Mouse (Mus musculus) midbrain, embryonic 12.5 days (tissue): Measurements from ENCODE around the gene Il17a. TPM values are rescaled to one million over a fixed set of nuclear protein-coding genes. Genes with fewer than 3 reads are reported as not detected.

ENCODE experiments used
- ATAC-seq: fragments of 200-750 bp; cut with Nextera tagmentation; 2 replicates; pipeline ENCODE4 v1.8.0; 2017; ENCODE audit warnings: low read depth, moderate TSS enrichment, moderate library complexity; ENCODE audit not compliant: low FRiP score
- H3K27ac ChIP-seq: fragments of 300-500 bp; sonication (generic); replicated peaks from 2 replicates; pipeline ENCODE4 v1.5.1; 2016; ENCODE audit warnings: mild to moderate bottlenecking
- H3K27me3 ChIP-seq: fragments of 300-500 bp; sonication (generic); 2 replicates; pipeline ENCODE4 v1.6.1; 2016; ENCODE audit warnings: mild to moderate bottlenecking
- H3K36me3 ChIP-seq: fragments of 300-500 bp; sonication (generic); 2 replicates; pipeline ENCODE4 v1.6.1; 2016
- H3K4me1 ChIP-seq: fragments of 300-500 bp; sonication (generic); 2 replicates; pipeline ENCODE4 v1.6.1; 2016
- H3K4me2 ChIP-seq: fragments of 300-500 bp; sonication (generic); replicated peaks from 2 replicates; pipeline ENCODE4 v1.6.1; 2016; ENCODE audit warnings: mild to moderate bottlenecking, moderate library complexity
- H3K4me3 ChIP-seq: fragments of 300-500 bp; sonication (generic); 2 replicates; pipeline ENCODE4 v1.5.1; 2016; ENCODE audit warnings: mild to moderate bottlenecking
- H3K9ac ChIP-seq: fragments of 300-500 bp; sonication (generic); replicated peaks from 2 replicates; pipeline ENCODE4 v1.6.1; 2016; ENCODE audit warnings: mild to moderate bottlenecking, moderate library complexity
- H3K9me3 ChIP-seq: fragments of 300-500 bp; sonication (generic); 2 replicates; pipeline ENCODE4 v1.6.1; 2016; ENCODE audit warnings: mild to moderate bottlenecking
- WGBS: fragments of 180-500 bp; shearing (Covaris S2); methylation state at CpG from one replicate; pipeline ENCODE4 v1.1.7; 2016; 5-methylcytosine and 5-hydroxymethylcytosine counted together
- polyA plus RNA-seq: library from polyadenylated mRNA; unstranded; fragments of >200 nt; fragmentation: Nextera tagmentation; extraction: Ambion mirVana; gene quantifications from 2 replicates; pipeline ENCODE4 v1.2.1, GENCODE M21; 2016

The Il17a gene
- not detected in 2 replicates for polyA plus RNA-seq

GRCm38 (mm10) chr1:20730903-20731302 lies at the start of gene Il17a:
Gene Il17a (plus strand): TSS chr1:20730905.
- no peak within 1 kb of the TSS for H3K9ac ChIP-seq
- H3K4me1 ChIP-seq: no peaks in the 10 kb centered on the region
- no peak for ATAC-seq
- no peaks in the 10 kb centered on the region for H3K27me3 ChIP-seq
- WGBS: 93% methylated on average over 10 of the region's 10 CpGs
- no peak within 1 kb of the TSS for H3K4me2 ChIP-seq
- no peak within 1 kb of the TSS for H3K27ac ChIP-seq
- no peaks in the 10 kb centered on the region for H3K36me3 ChIP-seq
- peaks cover 6% of the 10 kb centered on the region; the same call in 1 of the 2 replicates for H3K9me3 ChIP-seq
- no peak within 1 kb of the TSS for H3K4me3 ChIP-seq

- H3K36me3 ChIP-seq: no peaks in the 10 kb centered on the region
- H3K27ac ChIP-seq: no peak overlapping the region
- H3K4me2 ChIP-seq: no peak overlapping the region
These were observed 47.9 kb upstream of the Il17a start for GRCm38 (mm10) chr1:20682849-20683248.

GRCm38 (mm10) chr1:20683386-20683785 lies 47.3 kb upstream of the Il17a start:
- Histone ChIP-seq H3K36me3 (no peaks in the 10 kb centered on the region), H3K9ac (no peak overlapping the region), H3K27me3 (no peaks in the 10 kb centered on the region), H3K4me1 (no peaks in the 10 kb centered on the region), H3K27ac (no peak overlapping the region), H3K4me2 (no peak overlapping the region), H3K4me3 (no peak overlapping the region), H3K9me3 (no peaks in the 10 kb centered on the region)
- 94% methylated on average over 5 of the region's 5 CpGs for WGBS
- no peak for ATAC-seq

More at GRCm38 (mm10) chr1:20682849-20683248, 47.9 kb upstream of the Il17a start:
- ATAC-seq: no peak
- H3K9ac ChIP-seq: no peak overlapping the region
- no peaks in the 10 kb centered on the region for H3K9me3 ChIP-seq
- peaks cover 3% of the 10 kb centered on the region for H3K4me1 ChIP-seq
- H3K27me3 ChIP-seq: no peaks in the 10 kb centered on the region
- H3K4me3 ChIP-seq: no peak overlapping the region

- H3K4me2 ChIP-seq: no peak overlapping the region
- H3K9ac ChIP-seq: no peak overlapping the region
- H3K4me3 ChIP-seq: no peak overlapping the region
- no peaks in the 10 kb centered on the region for H3K36me3 ChIP-seq
- ATAC-seq: no peak
- no peak overlapping the region for H3K27ac ChIP-seq
- WGBS: 85% methylated on average over 3 of the region's 3 CpGs
- no peaks in the 10 kb centered on the region for H3K9me3 ChIP-seq
- no peaks in the 10 kb centered on the region for H3K4me1 ChIP-seq
- no peaks in the 10 kb centered on the region for H3K27me3 ChIP-seq
These were observed 46.9 kb upstream of the Il17a start for GRCm38 (mm10) chr1:20683853-20684252.

- Histone ChIP-seq H3K27ac (no peak overlapping the region), H3K9ac (no peak overlapping the region), H3K4me1 (no peaks in the 10 kb centered on the region), H3K9me3 (no peaks in the 10 kb centered on the region), H3K36me3 (no peaks in the 10 kb centered on the region), H3K27me3 (no peaks in the 10 kb centered on the region), H3K4me2 (no peak overlapping the region), H3K4me3 (no peak overlapping the region)
- WGBS: 90% methylated on average over 3 of the region's 3 CpGs
- ATAC-seq: no peak
These were observed 46.3 kb upstream of the Il17a start for GRCm38 (mm10) chr1:20684403-20684802.

- Histone ChIP-seq H3K27ac (no peak overlapping the region), H3K9ac (no peak overlapping the region), H3K9me3 (no peaks in the 10 kb centered on the region), H3K4me2 (no peak overlapping the region), H3K27me3 (no peaks in the 10 kb centered on the region), H3K4me1 (no peaks in the 10 kb centered on the region), H3K4me3 (no peak overlapping the region), H3K36me3 (no peaks in the 10 kb centered on the region)
- WGBS: 93% methylated on average over 2 of the region's 2 CpGs
- no peak for ATAC-seq
These were observed 45.3 kb upstream of the Il17a start for GRCm38 (mm10) chr1:20685393-20685792.

- Histone ChIP-seq H3K27me3 (no peaks in the 10 kb centered on the region), H3K4me3 (no peak overlapping the region), H3K4me1 (no peaks in the 10 kb centered on the region), H3K9ac (no peak overlapping the region), H3K36me3 (no peaks in the 10 kb centered on the region), H3K27ac (no peak overlapping the region), H3K9me3 (no peaks in the 10 kb centered on the region), H3K4me2 (no peak overlapping the region)
- ATAC-seq: no peak
- WGBS: 86% methylated on average over 4 of the region's 4 CpGs
These were observed 44.8 kb upstream of the Il17a start for GRCm38 (mm10) chr1:20685907-20686306.

GRCm38 (mm10) chr1:20691336-20691735 lies 39.4 kb upstream of the Il17a start:
- no peak for ATAC-seq
- no peak overlapping the region for H3K27ac ChIP-seq
- 92% methylated on average over 8 of the region's 8 CpGs for WGBS
- H3K4me1 ChIP-seq: no peaks in the 10 kb centered on the region
- no peak overlapping the region for H3K4me3 ChIP-seq
- H3K27me3 ChIP-seq: no peaks in the 10 kb centered on the region
- no peaks in the 10 kb centered on the region for H3K36me3 ChIP-seq
- H3K4me2 ChIP-seq: no peak overlapping the region
- no peaks in the 10 kb centered on the region for H3K9me3 ChIP-seq
- no peak overlapping the region for H3K9ac ChIP-seq

GRCm38 (mm10) chr1:20693634-20694313 lies 36.9 kb upstream of the Il17a start:
- Histone ChIP-seq H3K9me3 (no peaks in the 10 kb centered on the region), H3K9ac (no peak overlapping the region), H3K27me3 (no peaks in the 10 kb centered on the region), H3K36me3 (no peaks in the 10 kb centered on the region), H3K27ac (no peak overlapping the region), H3K4me3 (no peak overlapping the region), H3K4me2 (no peak overlapping the region), H3K4me1 (no peaks in the 10 kb centered on the region)
- WGBS: 94% methylated on average over 6 of the region's 6 CpGs
- no peak for ATAC-seq

GRCm38 (mm10) chr1:20700011-20700410 lies 30.7 kb upstream of the Il17a start:
- 74% methylated on average over 3 of the region's 3 CpGs for WGBS
- H3K9ac ChIP-seq: no peak overlapping the region

GRCm38 (mm10) chr1:20736572-20736971 lies 5.9 kb downstream of the Il17a start:
- Histone ChIP-seq H3K9me3 (no peaks in the 10 kb centered on the region), H3K9ac (no peak overlapping the region), H3K27ac (no peak overlapping the region), H3K4me1 (no peaks in the 10 kb centered on the region), H3K4me2 (no peak overlapping the region), H3K27me3 (no peaks in the 10 kb centered on the region), H3K36me3 (no peaks in the 10 kb centered on the region), H3K4me3 (no peak overlapping the region)
- no peak for ATAC-seq
- WGBS: 80% methylated on average over 4 of the region's 4 CpGs

More at GRCm38 (mm10) chr1:20700011-20700410, 30.7 kb upstream of the Il17a start:
- Histone ChIP-seq H3K4me2 (no peak overlapping the region), H3K4me1 (no peaks in the 10 kb centered on the region), H3K4me3 (no peak overlapping the region), H3K27me3 (no peaks in the 10 kb centered on the region), H3K9me3 (no peaks in the 10 kb centered on the region), H3K27ac (no peak overlapping the region), H3K36me3 (no peaks in the 10 kb centered on the region)
- ATAC-seq: no peak

- Histone ChIP-seq H3K9me3 (no peaks in the 10 kb centered on the region), H3K4me3 (no peak overlapping the region), H3K27me3 (no peaks in the 10 kb centered on the region), H3K4me2 (no peak overlapping the region), H3K27ac (no peak overlapping the region), H3K36me3 (no peaks in the 10 kb centered on the region), H3K9ac (no peak overlapping the region), H3K4me1 (no peaks in the 10 kb centered on the region)
- no peak for ATAC-seq
- WGBS: 82% methylated on average over 2 of the region's 2 CpGs
These were observed 7.8 kb downstream of the Il17a start for GRCm38 (mm10) chr1:20738483-20738882.

GRCm38 (mm10) chr1:20740496-20740998 lies 9.8 kb downstream of the Il17a start:
- no peak overlapping the region for H3K27ac ChIP-seq
- H3K4me2 ChIP-seq: no peak overlapping the region
- no peak for ATAC-seq
- no peak overlapping the region for H3K4me3 ChIP-seq
- no peaks in the 10 kb centered on the region for H3K36me3 ChIP-seq
- 84% methylated on average over 3 of the region's 3 CpGs for WGBS
- no peaks in the 10 kb centered on the region for H3K27me3 ChIP-seq
- H3K9ac ChIP-seq: no peak overlapping the region
- H3K9me3 ChIP-seq: no peaks in the 10 kb centered on the region
- no peaks in the 10 kb centered on the region for H3K4me1 ChIP-seq
